In the genomic region with DNA sequence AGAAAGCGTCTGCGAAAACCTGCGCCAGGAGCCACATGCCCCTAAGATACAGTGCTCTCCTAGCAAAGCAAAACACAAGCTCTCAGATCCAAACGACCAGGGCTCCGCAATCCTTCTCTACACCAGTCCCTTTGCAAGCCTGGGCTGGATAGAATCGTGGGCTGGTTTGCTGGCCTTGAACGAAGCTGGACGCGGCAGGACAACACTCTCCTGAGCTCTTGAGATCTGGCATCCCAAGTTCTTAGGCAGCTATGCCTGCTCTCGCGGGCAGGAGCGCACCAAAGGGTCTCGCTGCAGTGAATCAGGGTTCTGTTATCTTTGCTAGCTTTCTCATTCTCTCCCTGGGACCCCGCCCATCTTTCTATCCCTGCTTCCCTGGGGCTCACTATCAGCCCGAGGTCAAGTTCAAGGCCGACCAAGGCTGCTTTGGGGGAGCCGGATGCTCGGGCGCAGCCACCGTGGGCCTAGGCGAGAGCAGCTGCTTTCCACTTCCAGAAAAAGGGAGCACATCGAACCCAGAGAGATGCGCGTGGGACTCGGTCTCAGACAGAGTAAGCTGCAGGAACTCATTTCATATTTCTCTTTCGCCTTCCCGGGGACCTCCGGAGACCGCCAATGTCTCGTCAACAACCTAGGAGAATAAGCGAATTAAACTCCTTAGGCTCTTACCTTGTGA, we compare ENCODE assay signal across 8 mouse cellular contexts. TPM values are rescaled to one million over a fixed set of nuclear protein-coding genes. Genes with fewer than 3 reads are reported as not detected.
DNase-seq lines count a peak whose midpoint lies in the region; ATAC-seq and TF ChIP-seq lines count a peak whose summit lies in the region.

No protein-coding gene starts in this region.

- H3K9ac ChIP-seq in forebrain, embryonic 14.5 days (ENCODE audit: low read length): peak overlapping the region; percentile 81

- H3K4me3 ChIP-seq in forebrain, embryonic 14.5 days (ENCODE audit: low read depth, low read length): peak overlapping the region; percentile 69
- peak overlapping the region; percentile 75 for H3K4me3 ChIP-seq in hindbrain, embryonic 10.5 days
- H3K4me3 ChIP-seq in left cerebral cortex, adult 2 months: peak overlapping the region; percentile 86
- H3K4me3 ChIP-seq in macrophage (ENCODE audit: inconsistent target): peak overlapping the region; percentile 95

- H3K79me2 ChIP-seq in macrophage (ENCODE audit: inconsistent target): peaks cover 51% of the 10 kb centered on the region

- H3K4me2 ChIP-seq in forebrain, embryonic 14.5 days (ENCODE audit: low read length): peak overlapping the region; percentile 87

- H3K27ac ChIP-seq in forebrain, embryonic 14.5 days (ENCODE audit: low read depth, low read length): peak overlapping the region; percentile 55; the same call in 1 of the 2 replicates
- H3K27ac ChIP-seq in hindbrain, embryonic 10.5 days: peak overlapping the region; percentile 81
- peak overlapping the region; percentile 83 for H3K27ac ChIP-seq in left cerebral cortex, adult 2 months
- peak overlapping the region; percentile 62 for H3K27ac ChIP-seq in macrophage

- H3K9me3 ChIP-seq in forebrain, embryonic 14.5 days (replicated peaks; ENCODE audit: control insufficient read depth, low read length): no peaks in the 10 kb centered on the region
- no peaks in the 10 kb centered on the region for H3K9me3 ChIP-seq in hindbrain, embryonic 10.5 days

- intact Hi-C loops in left cerebral cortex, adult 2 months (cut with DNase I): loop anchor here (2.0 to 10.0 kb wide), 6 partner anchors 22 to 737 kb away; partner anchors contain the start of genes Herc6, Kbtbd2, Lancl2 and Vmn1r4

- WGBS in forebrain, embryonic 14.5 days: under 1% methylated on average over 31 of the region's 31 CpGs
- WGBS in hindbrain, embryonic 10.5 days: 2% methylated on average over 31 of the region's 31 CpGs
- WGBS in macrophage (ENCODE audit: missing documents): 1% methylated on average over 31 of the region's 31 CpGs

- H3K36me3 ChIP-seq in forebrain, embryonic 14.5 days (ENCODE audit: control insufficient read depth, insufficient read depth, low read length): no peaks in the 10 kb centered on the region
- no peaks in the 10 kb centered on the region for H3K36me3 ChIP-seq in hindbrain, embryonic 10.5 days
- no peaks in the 10 kb centered on the region for H3K36me3 ChIP-seq in macrophage (ENCODE audit: inconsistent target)

- H3K27me3 ChIP-seq in forebrain, embryonic 14.5 days (replicated peaks; ENCODE audit: control insufficient read depth, insufficient read depth, low read length): no peaks in the 10 kb centered on the region
- no peaks in the 10 kb centered on the region for H3K27me3 ChIP-seq in hindbrain, embryonic 10.5 days (ENCODE audit: insufficient read depth, poor library complexity, severe bottlenecking)

- DNase-seq in NIH3T3 (ENCODE audit: low read depth): peak; percentile 67
- peak; percentile 29 for DNase-seq in c-Kit-positive CD71-negative TER-119-negative erythroid progenitor cells, embryonic 14.5 days (ENCODE audit: low read depth)
- peak; percentile 57 for DNase-seq in forebrain, embryonic 14.5 days (ENCODE audit: low spot score)
- DNase-seq in hindbrain, embryonic 10.5 days (ENCODE audit: low spot score): peak; percentile 71
- peak; percentile 25 to 51 for DNase-seq in left cerebral cortex, adult 2 months (ENCODE audit: extremely low spot score in 1 of 2, low spot score in 2 of 2)
- peak; percentile 46 to 56 for DNase-seq in right cerebral cortex, postnatal 10 days (ENCODE audit: low spot score in 2 of 2)
- DNase-seq in urinary bladder, postnatal 36 days (ENCODE audit: low spot score in 2 of 2): peak; percentile 16 to 33

- H3K4me1 ChIP-seq in forebrain, embryonic 14.5 days (ENCODE audit: control insufficient read depth, insufficient read depth, low read length): peaks cover 8% of the 10 kb centered on the region; the same call in 1 of the 2 replicates
- H3K4me1 ChIP-seq in hindbrain, embryonic 10.5 days (replicated peaks): peaks cover 12% of the 10 kb centered on the region

- TF ChIP-seq CTCF in left cerebral cortex, adult 2 months (IDR thresholded peaks at IDR 0.05): no peak

- ATAC-seq in forebrain, embryonic 14.5 days: peak; percentile 47

RNA-seq across cellular contexts. Expression of gene Ppm1k, which starts 0.5 kb away (rescaled TPM):
- 4.9 and 6.2 TPM in 2 replicates for polyA plus RNA-seq in forebrain, embryonic 14.5 days (2014; fragmentation: Nextera tagmentation; extraction: Ambion mirVana)
- 3.2 and 4.3 TPM in 2 replicates for polyA plus RNA-seq in hindbrain, embryonic 10.5 days (2016; fragmentation: Nextera tagmentation; extraction: Ambion mirVana)
- total RNA-seq in left cerebral cortex, adult 2 months (2021): 10 to 100 TPM; 77.1 to 78.1 TPM
- total RNA-seq in macrophage (2018; cell fraction: chromatin; rRNA removed): 100 to 1,000 TPM in 1 of 26 experiments, 10 to 100 TPM in 24, 1 to 10 TPM in 1; 7.8 to 227 (median 21.6) TPM
- 10 to 100 TPM in 20 of 26 experiments, 1 to 10 TPM in 6; 7.5 to 28.6 (median 13.6) TPM for total RNA-seq in macrophage (2018; cell fraction: cytosol; rRNA removed)
- 100 to 1,000 TPM in 1 of 26 experiments, 10 to 100 TPM in 24, 1 to 10 TPM in 1; 9.1 to 182 (median 26.6) TPM for total RNA-seq in macrophage (2018; cell fraction: nucleus; rRNA removed)
- polyA plus RNA-seq in macrophage (2018): 2.7 to 9.6 TPM (median 5.5 TPM) in 3 replicates

RNA-seq across cellular contexts. Expression of gene Herc6, which starts 46.1 kb away (rescaled TPM):
- 1.4 and 1.5 TPM in 2 replicates for polyA plus RNA-seq in forebrain, embryonic 14.5 days (2014; fragmentation: Nextera tagmentation; extraction: Ambion mirVana)
- polyA plus RNA-seq in hindbrain, embryonic 10.5 days (2016; fragmentation: Nextera tagmentation; extraction: Ambion mirVana): 2.0 and 2.4 TPM in 2 replicates
- 10 to 100 TPM; 12.4 to 18.6 TPM for total RNA-seq in left cerebral cortex, adult 2 months (2021)
- total RNA-seq in macrophage (2018; cell fraction: chromatin; rRNA removed): 1,000 to 10,000 TPM in 15 of 26 experiments, 100 to 1,000 TPM in 11; 114 to 2,258 (median 1,059) TPM
- total RNA-seq in macrophage (2018; cell fraction: cytosol; rRNA removed): 100 to 1,000 TPM in 13 of 26 experiments, 10 to 100 TPM in 13; 29.2 to 260 (median 133) TPM
- total RNA-seq in macrophage (2018; cell fraction: nucleus; rRNA removed): 1,000 to 10,000 TPM in 2 of 26 experiments, 100 to 1,000 TPM in 23, 10 to 100 TPM in 1; 85.8 to 1,685 (median 611) TPM
- polyA plus RNA-seq in macrophage (2018): 21.4 to 62.2 TPM (median 23.5 TPM) in 3 replicates

Comparison
In these comparisons a context has a peak if more than half of its experiments do, and no peak if none do; other contexts are left out.
1. Peak in every context shown above with its lines: DNase-seq, ATAC-seq, H3K4me3 ChIP-seq and H3K27ac ChIP-seq.